ENCODE assay signal across 12 mouse cellular contexts in genomic region chr11:66912531-66913458, GRCm38 (mm10). TPM values are rescaled to one million over a fixed set of nuclear protein-coding genes. Genes with fewer than 3 reads are reported as not detected.
DNase-seq lines count a peak whose midpoint lies in the region; ATAC-seq and TF ChIP-seq lines count a peak whose summit lies in the region.
"Had no signal": no experiment of that assay in that cellular context is flagged by ENCODE, and none has a peak within 500 bp of the region (broad histone marks: within the 10 kb centered on the region; RNA-seq: fewer than 3 reads in every experiment).

No protein-coding gene starts in this region.

- H3K4me1 ChIP-seq in kidney, adult 2 months (ENCODE audit: control insufficient read depth, insufficient read depth, low read length), result no peaks in the 10 kb centered on the region
- H3K4me1 ChIP-seq in forebrain, embryonic 16.5 days (replicated peaks; ENCODE audit: control insufficient read depth, insufficient read depth, low read length), result no peaks in the 10 kb centered on the region
- H3K4me1 ChIP-seq: forebrain, embryonic 12.5 days had no signal

- intact Hi-C loops in heart, postnatal 36 days (cut with DNase I), result loop anchor here (5.0 kb wide), 1 partner anchor 50 kb away; no protein-coding TSS in a partner anchor

- no peak for TF ChIP-seq CTCF in kidney, adult 2 months (conservative IDR thresholded peaks at IDR 0.05; ENCODE audit: insufficient read depth, insufficient read length, low read depth, low read length)

- peak; percentile 9 for DNase-seq in kidney, postnatal 14 days
- DNase-seq in kidney, adult 2 months, result no peak
- DNase-seq in c-Kit-positive CD71-positive TER-119-negative erythroid progenitor cells, embryonic 14.5 days (ENCODE audit: low read depth), result peak; percentile 39
- peak; percentile 24 to 52 for DNase-seq in heart, postnatal 36 days
- DNase-seq in natural killer cell, adult 2 months (ENCODE audit: low spot score in 2 of 2), result no peak
- no peak for DNase-seq in retina, embryonic 14.5 days (ENCODE audit: low spot score)
- DNase-seq: cerebellum, adult 18-20 months had no signal

- no peak overlapping the region for H3K4me2 ChIP-seq in forebrain, embryonic 16.5 days (ENCODE audit: low read length)
- H3K4me2 ChIP-seq: forebrain, embryonic 12.5 days had no signal

- no peaks in the 10 kb centered on the region for H3K36me3 ChIP-seq in kidney, adult 2 months (ENCODE audit: control insufficient read depth, insufficient read depth, low read length)
- no peaks in the 10 kb centered on the region for H3K36me3 ChIP-seq in forebrain, embryonic 16.5 days (ENCODE audit: control insufficient read depth, insufficient read depth)
- H3K36me3 ChIP-seq: forebrain, embryonic 12.5 days had no signal

- no peak overlapping the region for H3K9ac ChIP-seq in forebrain, embryonic 16.5 days (replicated peaks; ENCODE audit: low read depth, low read length)
- H3K9ac ChIP-seq: forebrain, embryonic 12.5 days had no signal

- no peak overlapping the region for H3K27ac ChIP-seq in kidney, adult 2 months (ENCODE audit: insufficient read depth, low read depth, low read length)
- H3K27ac ChIP-seq in forebrain, embryonic 16.5 days (ENCODE audit: low read length), result no peak overlapping the region
- H3K27ac ChIP-seq: forebrain, embryonic 12.5 days; macrophage had no signal

- peak; percentile 63; the same call in 1 of the 2 replicates for ATAC-seq in megakaryocyte-erythroid progenitor cell, adult 5-6 weeks (replicated peaks; ENCODE audit: low FRiP score, low TSS enrichment, poor library complexity, severe bottlenecking)
- no peak for ATAC-seq in forebrain, embryonic 16.5 days

- H3K9me3 ChIP-seq in forebrain, embryonic 16.5 days (ENCODE audit: control insufficient read depth, low read length), result no peaks in the 10 kb centered on the region
- H3K9me3 ChIP-seq: forebrain, embryonic 12.5 days had no signal

- no peaks in the 10 kb centered on the region for H3K27me3 ChIP-seq in kidney, adult 2 months (replicated peaks; ENCODE audit: control insufficient read depth, insufficient read depth, low read length)
- no peaks in the 10 kb centered on the region for H3K27me3 ChIP-seq in forebrain, embryonic 16.5 days (replicated peaks; ENCODE audit: control insufficient read depth, insufficient read depth, low read length)

- no peak for TF ChIP-seq POLR2A in kidney, adult 2 months (IDR thresholded peaks at IDR 0.05; ENCODE audit: low read depth, low read length)

- no peak overlapping the region for H3K4me3 ChIP-seq in kidney, adult 2 months (ENCODE audit: insufficient read depth, low read depth, low read length)
- H3K4me3 ChIP-seq in forebrain, embryonic 16.5 days (replicated peaks; ENCODE audit: low read length), result no peak overlapping the region
- H3K4me3 ChIP-seq: forebrain, embryonic 12.5 days had no signal

- 57% methylated on average over 17 of the region's 17 CpGs for WGBS in kidney, adult 2 months
- WGBS in forebrain, embryonic 16.5 days, result 64% methylated on average over 17 of the region's 17 CpGs

RNA-seq across cellular contexts. Expression of gene Pirt, which starts 1.0 kb away (rescaled TPM):
- 0.29 and 0.55 TPM in 2 replicates for polyA plus RNA-seq in kidney, adult 2 months (2012; rRNA removed)
- 10 to 100 TPM in 1 of 2 experiments, 1 to 10 TPM in 1; 4.6 to 13.9 TPM for total RNA-seq in heart, postnatal 36 days (2021)
- total RNA-seq in megakaryocyte-erythroid progenitor cell, adult 5-6 weeks (2014; fragmentation: Nextera tagmentation), result not detected in 2 replicates
- not detected in 2 replicates for total RNA-seq in megakaryocyte-erythroid progenitor cell, adult 5-6 weeks (2017)
- polyA plus RNA-seq in forebrain, embryonic 16.5 days (2015; fragmentation: Nextera tagmentation; extraction: Ambion mirVana), result 0.15 and 0.36 TPM in 2 replicates
- total RNA-seq: CH12.LX had no signal
- polyA plus RNA-seq: macrophage had no signal

RNA-seq across cellular contexts. Expression of gene Tmem238l, which starts 43.6 kb away (rescaled TPM):
- polyA plus RNA-seq in kidney, adult 2 months (2012; rRNA removed), result 5.3 and 5.8 TPM in 2 replicates
- not detected for total RNA-seq in heart, postnatal 36 days (2021)
- not detected in 2 replicates for total RNA-seq in megakaryocyte-erythroid progenitor cell, adult 5-6 weeks (2014; fragmentation: Nextera tagmentation)
- not detected in 2 replicates for total RNA-seq in megakaryocyte-erythroid progenitor cell, adult 5-6 weeks (2017)
- polyA plus RNA-seq in forebrain, embryonic 16.5 days (2015; fragmentation: Nextera tagmentation; extraction: Ambion mirVana), result not detected in 2 replicates
- total RNA-seq: CH12.LX had no signal
- polyA plus RNA-seq: forebrain, embryonic 12.5 days; macrophage had no signal

Comparison
In these comparisons a context has a peak if more than half of its experiments do, and no peak if none do; other contexts are left out.
1. DNase-seq: peak in kidney, postnatal 14 days (single experiment), c-Kit-positive CD71-positive TER-119-negative erythroid progenitor cells, embryonic 14.5 days (single experiment) and heart, postnatal 36 days (2 of 2); none in kidney, adult 2 months (single experiment), natural killer cell, adult 2 months (0 of 2) and retina, embryonic 14.5 days (single experiment).
2. RNA of gene Pirt, which starts 1.0 kb away (total RNA-seq): 4.6 to 13.9 TPM in heart, postnatal 36 days; not detected in megakaryocyte-erythroid progenitor cell, adult 5-6 weeks; every median in the first group is over 4 times any median in the second.